Mouse (Mus musculus) megakaryocyte, embryonic 14.5 days (primary cell): ENCODE results near the gene Tmem120a. TPM values are rescaled to one million over a fixed set of nuclear protein-coding genes. Genes with fewer than 3 reads are reported as not detected.

Experiments used
- H3K27me3 ChIP-seq: replicated peaks from 2 replicates; pipeline ENCODE3; 2012; ENCODE audit warnings: inconsistent platforms
- H3K36me3 ChIP-seq: replicated peaks from 2 replicates; pipeline ENCODE3; 2012; ENCODE audit warnings: low read length, inconsistent platforms, mixed read lengths
- H3K4me1 ChIP-seq: 2 replicates; pipeline ENCODE4 v1.6.1; 2012; ENCODE audit warnings: inconsistent platforms
- H3K4me3 ChIP-seq: replicated peaks from 2 replicates; pipeline ENCODE3; 2012; ENCODE audit warnings: moderate library complexity, mild to moderate bottlenecking, inconsistent platforms
- H3K9me3 ChIP-seq: 2 replicates; pipeline ENCODE4 v1.6.1; 2012; ENCODE audit warnings: inconsistent platforms
- FLI1 ChIP-seq: IDR thresholded peaks from 2 replicates; pipeline ENCODE4 v1.6.1; 2012; ENCODE audit warnings: low read length, inconsistent platforms, mixed read lengths
- GATA1 ChIP-seq: IDR thresholded peaks from 3 replicates; pipeline ENCODE4 v1.6.1; 2012; ENCODE audit warnings: mixed read lengths, low read length, inconsistent platforms, borderline replicate concordance
- polyA plus RNA-seq: library from polyadenylated mRNA; stranded (reverse); fragments of >175 nt; gene quantifications from 2 replicates; pipeline ENCODE4 v1.2.3, GENCODE M21; 2012; ENCODE audit warnings: low replicate concordance; ENCODE audit not compliant: insufficient read depth

Gene Tmem120a
- polyA plus RNA-seq, 1 experiment = 13.5 TPM

DNA sequence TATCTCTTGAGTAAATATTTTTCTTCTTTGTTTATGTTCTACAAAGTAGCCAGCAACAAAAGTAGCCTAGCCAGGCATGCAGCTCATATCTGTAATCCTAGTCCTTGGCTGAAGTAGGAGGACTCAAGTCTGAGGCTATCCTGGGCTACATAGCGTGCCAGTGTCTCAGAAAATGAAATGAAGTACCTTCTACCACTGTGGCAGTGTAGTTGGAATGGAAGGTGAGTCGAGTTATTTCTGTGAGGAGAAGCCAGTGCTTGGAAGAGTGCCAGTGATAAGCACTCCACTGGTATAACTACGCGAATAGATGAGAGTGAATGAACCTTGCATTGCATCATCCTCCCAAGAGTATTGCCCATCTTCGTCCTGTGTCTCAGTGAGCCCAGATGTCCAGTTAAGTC is 46.5 kb downstream of the Tmem120a start:
- H3K36me3 ChIP-seq = peaks cover 62% of the 10 kb centered on the region
- H3K4me3 ChIP-seq = no peak overlapping the region
- no peak for TF ChIP-seq GATA1
- no peak for TF ChIP-seq FLI1
- H3K4me1 ChIP-seq = peaks cover 50% of the 10 kb centered on the region
- H3K9me3 ChIP-seq = no peaks in the 10 kb centered on the region
- H3K27me3 ChIP-seq = no peaks in the 10 kb centered on the region

DNA sequence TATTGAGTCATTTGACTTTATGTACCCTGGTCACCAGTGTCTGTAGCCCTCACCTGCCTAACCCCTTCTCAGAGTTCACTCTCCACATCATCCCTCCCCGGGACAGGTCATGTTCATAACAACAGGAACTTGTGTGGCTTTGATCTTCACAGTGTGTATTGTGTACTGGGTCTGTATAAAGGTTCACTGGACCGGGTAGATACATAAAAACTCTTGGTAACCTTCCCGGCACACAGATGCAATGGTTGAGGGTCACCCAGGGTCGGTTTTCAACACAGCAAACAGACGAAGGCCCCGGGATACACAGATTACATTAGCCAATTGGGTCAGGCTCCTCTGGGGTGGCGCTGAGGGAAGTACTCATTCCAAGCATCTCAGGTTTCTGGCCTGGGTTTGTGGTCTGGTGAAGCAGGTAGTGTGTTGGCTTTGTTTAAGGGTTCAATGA is 48.9 kb downstream of the Tmem120a start:
- no peaks in the 10 kb centered on the region for H3K9me3 ChIP-seq
- no peak overlapping the region for H3K4me3 ChIP-seq
- H3K4me1 ChIP-seq = peaks cover 44% of the 10 kb centered on the region
- H3K27me3 ChIP-seq = no peaks in the 10 kb centered on the region
- peaks cover 55% of the 10 kb centered on the region for H3K36me3 ChIP-seq
- TF ChIP-seq GATA1 (no peak), FLI1 (no peak)

DNA sequence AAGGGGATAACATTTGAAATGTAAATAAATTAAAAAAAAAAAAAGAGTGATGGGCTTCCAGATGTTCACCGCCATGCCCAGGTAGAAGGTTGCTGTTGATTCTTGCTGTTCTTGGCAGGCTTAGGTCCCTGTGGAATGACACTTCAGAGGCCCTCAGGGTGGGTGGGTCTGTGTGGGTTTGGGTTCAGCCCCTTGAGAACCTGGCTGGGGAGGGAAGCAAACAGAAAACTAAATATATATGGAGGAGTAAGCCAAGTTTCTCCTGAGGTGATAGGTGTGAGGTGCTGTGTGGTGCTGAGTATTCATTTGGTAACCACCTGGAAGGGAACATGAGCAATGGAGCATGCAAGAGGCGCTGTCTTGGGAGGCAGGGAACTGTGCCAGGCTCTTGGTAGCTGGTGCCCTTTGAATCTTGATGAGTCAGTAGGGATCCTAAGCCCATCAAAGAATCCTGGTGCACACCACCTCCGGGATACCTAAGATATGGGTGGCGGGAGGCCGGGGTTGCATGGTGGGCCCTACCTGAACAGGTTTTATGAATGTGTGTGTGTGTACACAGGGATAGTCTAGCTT is 50.9 kb downstream of the Tmem120a start:
- no peak overlapping the region for H3K4me3 ChIP-seq
- H3K36me3 ChIP-seq = peaks cover 40% of the 10 kb centered on the region
- H3K4me1 ChIP-seq = peaks cover 50% of the 10 kb centered on the region
- H3K9me3 ChIP-seq = no peaks in the 10 kb centered on the region
- TF ChIP-seq GATA1 = no peak
- TF ChIP-seq FLI1 = no peak
- no peaks in the 10 kb centered on the region for H3K27me3 ChIP-seq

DNA sequence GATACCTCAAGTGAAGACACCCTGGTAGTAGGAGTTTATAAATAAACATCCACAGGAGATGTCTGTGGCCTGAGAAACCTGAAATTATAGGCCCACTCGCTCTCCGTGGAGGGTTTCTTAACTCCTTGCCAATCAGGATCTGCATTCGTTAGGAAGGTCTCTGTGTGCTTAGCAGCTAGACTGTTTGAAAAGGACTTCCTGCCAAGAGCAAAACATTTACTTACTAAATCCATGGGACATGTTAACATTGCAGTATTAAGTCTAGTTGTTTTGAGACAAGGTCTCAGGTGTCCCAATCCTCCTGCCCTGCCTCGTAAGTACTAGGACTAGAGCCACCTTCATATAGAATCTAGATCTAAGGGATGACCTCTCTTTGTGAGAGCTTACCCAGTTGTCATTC is 53.0 kb downstream of the Tmem120a start:
- H3K4me1 ChIP-seq = peaks cover 47% of the 10 kb centered on the region
- H3K27me3 ChIP-seq = no peaks in the 10 kb centered on the region
- H3K36me3 ChIP-seq = peaks cover 32% of the 10 kb centered on the region
- TF ChIP-seq FLI1 (no peak), GATA1 (no peak)
- H3K9me3 ChIP-seq = no peaks in the 10 kb centered on the region
- peak overlapping the region; percentile 18 for H3K4me3 ChIP-seq

DNA sequence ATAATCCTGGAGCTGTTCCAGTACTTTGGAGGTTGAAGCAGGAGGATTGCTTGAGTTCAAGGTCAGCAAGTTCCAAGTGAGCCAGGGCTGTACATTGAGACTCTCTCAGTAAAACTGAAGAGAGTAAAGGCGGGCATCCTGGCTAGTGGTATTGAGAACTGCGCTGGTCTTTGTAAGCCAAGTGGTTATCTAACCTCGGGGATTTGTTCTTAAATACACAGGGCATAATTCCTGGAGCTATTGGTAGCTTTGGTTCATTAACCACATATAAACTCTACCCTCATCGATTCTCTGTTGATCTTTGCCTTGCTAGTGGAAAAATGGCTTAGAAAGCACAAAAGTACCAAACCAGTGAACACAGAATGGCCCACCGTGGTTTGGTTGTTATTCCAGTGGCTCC is 53.8 kb downstream of the Tmem120a start:
- no peak for TF ChIP-seq FLI1
- no peak for TF ChIP-seq GATA1
- peaks cover 30% of the 10 kb centered on the region for H3K36me3 ChIP-seq
- H3K9me3 ChIP-seq = no peaks in the 10 kb centered on the region
- no peaks in the 10 kb centered on the region for H3K27me3 ChIP-seq
- peak overlapping the region; percentile 94 for H3K4me3 ChIP-seq
- H3K4me1 ChIP-seq = peaks cover 51% of the 10 kb centered on the region

Other genes with a start within 250 kb of the Tmem120a start
- gene Hip1, start 199.3 kb downstream of the Tmem120a start, polyA plus RNA-seq = 0.51 TPM in 1 of 2 replicates, not detected in the other
- not detected in 2 replicates for gene Ccl26, start 180.9 kb downstream of the Tmem120a start, polyA plus RNA-seq
- gene Ccl24, start 171.4 kb downstream of the Tmem120a start, polyA plus RNA-seq = not detected in 2 replicates
- 12.9 and 48.0 TPM in 2 replicates for gene Rhbdd2, start 111.8 kb downstream of the Tmem120a start, polyA plus RNA-seq
- 112 and 330 TPM in 2 replicates for gene Por, start 74.4 kb downstream of the Tmem120a start, polyA plus RNA-seq
- not detected in 2 replicates for gene Styxl1, start 33.9 kb upstream of the Tmem120a start, polyA plus RNA-seq
- gene Mdh2, start 34.0 kb upstream of the Tmem120a start, polyA plus RNA-seq = 386 and 408 TPM in 2 replicates
- 0.13 and 1.9 TPM in 2 replicates for gene Srrm3, start 62.4 kb upstream of the Tmem120a start, polyA plus RNA-seq
- 0.79 TPM in 1 of 2 replicates, not detected in the other for gene Hspb1, start 143.5 kb upstream of the Tmem120a start, polyA plus RNA-seq
- gene Ywhag, start 190.2 kb upstream of the Tmem120a start, polyA plus RNA-seq = 121 and 148 TPM in 2 replicates
- gene Ssc4d, start 230.1 kb upstream of the Tmem120a start, polyA plus RNA-seq = 5.0 and 13.7 TPM in 2 replicates
- not detected in 2 replicates for gene Zp3, start 235.7 kb upstream of the Tmem120a start, polyA plus RNA-seq